Mouse (Mus musculus): ENCODE results near the gene Tcf7l1. TPM values are rescaled to one million over a fixed set of nuclear protein-coding genes. Genes with fewer than 3 reads are reported as not detected.

Gene Tcf7l1
- total RNA-seq (2012; rRNA removed) = 12.5 and 14.5 TPM in 2 replicates

DNA sequence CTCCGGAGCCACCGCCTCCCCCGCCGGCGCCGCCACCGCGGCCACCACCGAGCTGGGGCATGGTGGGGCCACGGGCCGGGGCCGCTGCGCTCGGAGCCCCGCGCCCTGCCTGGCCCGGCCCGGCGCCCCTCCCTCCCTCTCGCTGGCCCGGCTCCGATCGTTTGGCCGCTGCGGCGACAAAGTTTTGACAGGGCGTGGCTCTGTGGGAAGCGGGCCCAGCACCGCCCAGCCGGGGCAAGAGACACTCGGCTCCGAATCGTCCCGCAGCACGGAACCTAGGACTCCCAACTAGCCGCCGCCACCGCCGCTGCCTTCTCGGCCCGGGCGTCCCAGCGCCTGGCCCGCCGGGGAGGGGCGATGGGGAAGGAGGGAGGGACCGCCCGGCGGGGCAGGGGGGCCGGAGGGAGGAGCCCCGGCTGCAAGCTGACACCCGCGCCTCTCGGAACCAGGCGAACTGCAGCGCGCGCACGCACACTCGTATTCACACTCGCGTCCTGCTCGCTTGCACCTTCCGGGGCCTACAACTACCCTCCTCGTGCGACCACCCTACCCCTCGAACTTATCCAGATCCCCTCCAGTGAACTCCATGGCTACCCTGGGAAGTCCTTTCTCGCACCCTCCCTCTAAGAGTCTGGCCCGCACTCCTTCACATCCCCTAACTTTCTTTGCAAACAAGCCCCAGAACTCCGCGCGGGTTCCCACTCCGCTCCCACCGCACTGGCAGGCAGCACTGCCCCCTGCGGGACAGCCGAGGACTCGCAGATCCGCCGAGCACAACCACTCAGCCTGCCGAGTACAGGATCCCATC is at the start of gene Tcf7l1:
Gene Tcf7l1 (minus strand): TSS at position 363 of the 808 bp plus-strand sequence.
- no peak; the same call in 1 of the 2 replicates for TF ChIP-seq ZNF384 (IDR thresholded peaks at IDR 0.05; ENCODE audit: low read depth, low read length)
- TF ChIP-seq ZC3H11A (IDR thresholded peaks at IDR 0.05; ENCODE audit: borderline replicate concordance, low read depth, low read length) = peak; percentile 70
- no peak for TF ChIP-seq MAFK (IDR thresholded peaks at IDR 0.05; ENCODE audit: insufficient read depth, low read depth, low read length)
- no peak for TF ChIP-seq HCFC1 (IDR thresholded peaks at IDR 0.05; ENCODE audit: borderline replicate concordance, insufficient read depth, low read length)
- in situ Hi-C loops (cut with MboI; ENCODE audit: low sequenced_read_pairs in 2 of 2, unreplicated experiment in 2 of 2) = no loop called here
- peak within 1 kb of the TSS; percentile 90 to 97 for H3K4me3 ChIP-seq (ENCODE audit: insufficient read depth in 1 of 2, low read depth in 1 of 2, low read length in 2 of 2, poor library complexity in 1 of 2, severe bottlenecking in 1 of 2)
- peaks cover 6% of the 10 kb centered on the region; the same call in 1 of the 2 replicates for H3K36me3 ChIP-seq (ENCODE audit: control insufficient read depth, insufficient read depth, low read length, poor library complexity, severe bottlenecking)
- no peaks in the 10 kb centered on the region for H3K9me3 ChIP-seq (ENCODE audit: control insufficient read depth, insufficient read depth, low read depth, low read length)
- peak; percentile 84 for DNase-seq (ENCODE audit: low read depth, low spot score)
- H3K27ac ChIP-seq (ENCODE audit: insufficient read depth, low read depth, low read length, poor library complexity, severe bottlenecking) = peak within 1 kb of the TSS; percentile 92
- peaks cover 4 to 6% of the 10 kb centered on the region in 2 experiments; a peak in 2 of 4 replicates for H3K4me1 ChIP-seq (ENCODE audit: control insufficient read depth in 2 of 2, insufficient read depth in 2 of 2, low read length in 2 of 2, poor library complexity in 1 of 2)
- peak within 1 kb of the TSS; percentile 93 for H3K9ac ChIP-seq (ENCODE audit: insufficient read depth, low read depth, low read length, poor library complexity, severe bottlenecking)

- TF ChIP-seq MAFK (IDR thresholded peaks at IDR 0.05; ENCODE audit: insufficient read depth, low read depth, low read length) = no peak
- no peak for TF ChIP-seq ZNF384 (IDR thresholded peaks at IDR 0.05; ENCODE audit: low read depth, low read length)
- TF ChIP-seq HCFC1 (IDR thresholded peaks at IDR 0.05; ENCODE audit: borderline replicate concordance, insufficient read depth, low read length) = no peak
- no peak for TF ChIP-seq CHD2 (IDR thresholded peaks at IDR 0.05; ENCODE audit: low read depth, low read length)
- no peak for TF ChIP-seq ZC3H11A (IDR thresholded peaks at IDR 0.05; ENCODE audit: borderline replicate concordance, low read depth, low read length)
- in situ Hi-C loops (cut with MboI; ENCODE audit: low sequenced_read_pairs in 2 of 2, unreplicated experiment in 2 of 2) = loop anchor here (10.0 to 25.0 kb wide), 2 partner anchors 293 to 425 kb away; partner anchors contain the start of genes Ggcx (in 2 of the 2) and Capg (in 1 of the 2)
- Histone ChIP-seq H3K27ac (ENCODE audit: insufficient read depth, low read depth, low read length, poor library complexity, severe bottlenecking) (no peak overlapping the region), H3K9me3 (ENCODE audit: control insufficient read depth, insufficient read depth, low read depth, low read length) (no peaks in the 10 kb centered on the region), H3K4me1 (ENCODE audit: control insufficient read depth in 2 of 2, insufficient read depth in 2 of 2, low read length in 2 of 2, poor library complexity in 1 of 2) (peaks cover 2 to 8% of the 10 kb centered on the region in 2 experiments; a peak in 2 of 4 replicates), H3K9ac (ENCODE audit: insufficient read depth, low read depth, low read length, poor library complexity, severe bottlenecking) (no peak overlapping the region), H3K36me3 (ENCODE audit: control insufficient read depth, insufficient read depth, low read length, poor library complexity, severe bottlenecking) (no peaks in the 10 kb centered on the region), H3K4me3 (ENCODE audit: insufficient read depth in 1 of 2, low read depth in 1 of 2, low read length in 2 of 2, poor library complexity in 1 of 2, severe bottlenecking in 1 of 2) (no peak overlapping the region)
- DNase-seq (ENCODE audit: low read depth, low spot score) = no peak
These were observed 48.7 kb upstream of the Tcf7l1 start for GRCm38 (mm10) chr6:72837756-72838155.

- no peak for DNase-seq (ENCODE audit: low read depth, low spot score)
- no peak overlapping the region for H3K4me3 ChIP-seq (ENCODE audit: insufficient read depth in 1 of 2, low read depth in 1 of 2, low read length in 2 of 2, poor library complexity in 1 of 2, severe bottlenecking in 1 of 2)
- no peaks in the 10 kb centered on the region for H3K36me3 ChIP-seq (ENCODE audit: control insufficient read depth, insufficient read depth, low read length, poor library complexity, severe bottlenecking)
- no peak for TF ChIP-seq MAFK (IDR thresholded peaks at IDR 0.05; ENCODE audit: insufficient read depth, low read depth, low read length)
- TF ChIP-seq HCFC1 (IDR thresholded peaks at IDR 0.05; ENCODE audit: borderline replicate concordance, insufficient read depth, low read length) = no peak
- TF ChIP-seq CHD2 (IDR thresholded peaks at IDR 0.05; ENCODE audit: low read depth, low read length) = no peak
- TF ChIP-seq ZC3H11A (IDR thresholded peaks at IDR 0.05; ENCODE audit: borderline replicate concordance, low read depth, low read length) = no peak
- TF ChIP-seq ZNF384 (IDR thresholded peaks at IDR 0.05; ENCODE audit: low read depth, low read length) = no peak
- in situ Hi-C loops (cut with MboI; ENCODE audit: low sequenced_read_pairs in 2 of 2, unreplicated experiment in 2 of 2) = loop anchor here (10.0 to 25.0 kb wide), 2 partner anchors 290 to 422 kb away; partner anchors contain the start of genes Ggcx (in 2 of the 2) and Capg (in 1 of the 2)
- H3K4me1 ChIP-seq (ENCODE audit: control insufficient read depth in 2 of 2, insufficient read depth in 2 of 2, low read length in 2 of 2, poor library complexity in 1 of 2) = 0 out of 4 replicates have a peak, but pooled peaks cover 0 to 2% of the 10 kb centered on the region in 2 experiments
- no peak overlapping the region for H3K9ac ChIP-seq (ENCODE audit: insufficient read depth, low read depth, low read length, poor library complexity, severe bottlenecking)
- no peak overlapping the region for H3K27ac ChIP-seq (ENCODE audit: insufficient read depth, low read depth, low read length, poor library complexity, severe bottlenecking)
- no peaks in the 10 kb centered on the region for H3K9me3 ChIP-seq (ENCODE audit: control insufficient read depth, insufficient read depth, low read depth, low read length)
These were observed 45.5 kb upstream of the Tcf7l1 start for GRCm38 (mm10) chr6:72834518-72834917.

- no peaks in the 10 kb centered on the region for H3K36me3 ChIP-seq (ENCODE audit: control insufficient read depth, insufficient read depth, low read length, poor library complexity, severe bottlenecking)
- DNase-seq (ENCODE audit: low read depth, low spot score) = no peak
- H3K4me1 ChIP-seq (ENCODE audit: control insufficient read depth in 2 of 2, insufficient read depth in 2 of 2, low read length in 2 of 2, poor library complexity in 1 of 2) = peaks cover 2 to 4% of the 10 kb centered on the region in 2 experiments; a peak in 1 of 4 replicates
- in situ Hi-C loops (cut with MboI; ENCODE audit: low sequenced_read_pairs in 2 of 2, unreplicated experiment in 2 of 2) = loop anchor here (10.0 to 25.0 kb wide), 2 partner anchors 287 to 420 kb away; partner anchors contain the start of genes Ggcx (in 2 of the 2) and Capg (in 1 of the 2)
- no peak overlapping the region for H3K4me3 ChIP-seq (ENCODE audit: insufficient read depth in 1 of 2, low read depth in 1 of 2, low read length in 2 of 2, poor library complexity in 1 of 2, severe bottlenecking in 1 of 2)
- no peak overlapping the region for H3K9ac ChIP-seq (ENCODE audit: insufficient read depth, low read depth, low read length, poor library complexity, severe bottlenecking)
- no peak for TF ChIP-seq ZNF384 (IDR thresholded peaks at IDR 0.05; ENCODE audit: low read depth, low read length)
- TF ChIP-seq MAFK (IDR thresholded peaks at IDR 0.05; ENCODE audit: insufficient read depth, low read depth, low read length) = no peak
- no peak for TF ChIP-seq ZC3H11A (IDR thresholded peaks at IDR 0.05; ENCODE audit: borderline replicate concordance, low read depth, low read length)
- no peak for TF ChIP-seq HCFC1 (IDR thresholded peaks at IDR 0.05; ENCODE audit: borderline replicate concordance, insufficient read depth, low read length)
- no peak for TF ChIP-seq CHD2 (IDR thresholded peaks at IDR 0.05; ENCODE audit: low read depth, low read length)
- H3K9me3 ChIP-seq (ENCODE audit: control insufficient read depth, insufficient read depth, low read depth, low read length) = no peaks in the 10 kb centered on the region
- H3K27ac ChIP-seq (ENCODE audit: insufficient read depth, low read depth, low read length, poor library complexity, severe bottlenecking) = no peak overlapping the region
These were observed 42.8 kb upstream of the Tcf7l1 start for GRCm38 (mm10) chr6:72831858-72832257.
